Mouse (Mus musculus) fibroblast of lung, adult 2 months (primary cell): ENCODE data around the gene Ssbp4.
A peak's percentile ranks its signal among the peaks of the same experiment; 100 is the strongest.

Source experiments
- DNase-seq: peaks from one replicate; pipeline ENCODE4 v3.0.0-alpha.2; 2011; ENCODE audit warnings: low read depth

The Ssbp4 gene

DNA sequence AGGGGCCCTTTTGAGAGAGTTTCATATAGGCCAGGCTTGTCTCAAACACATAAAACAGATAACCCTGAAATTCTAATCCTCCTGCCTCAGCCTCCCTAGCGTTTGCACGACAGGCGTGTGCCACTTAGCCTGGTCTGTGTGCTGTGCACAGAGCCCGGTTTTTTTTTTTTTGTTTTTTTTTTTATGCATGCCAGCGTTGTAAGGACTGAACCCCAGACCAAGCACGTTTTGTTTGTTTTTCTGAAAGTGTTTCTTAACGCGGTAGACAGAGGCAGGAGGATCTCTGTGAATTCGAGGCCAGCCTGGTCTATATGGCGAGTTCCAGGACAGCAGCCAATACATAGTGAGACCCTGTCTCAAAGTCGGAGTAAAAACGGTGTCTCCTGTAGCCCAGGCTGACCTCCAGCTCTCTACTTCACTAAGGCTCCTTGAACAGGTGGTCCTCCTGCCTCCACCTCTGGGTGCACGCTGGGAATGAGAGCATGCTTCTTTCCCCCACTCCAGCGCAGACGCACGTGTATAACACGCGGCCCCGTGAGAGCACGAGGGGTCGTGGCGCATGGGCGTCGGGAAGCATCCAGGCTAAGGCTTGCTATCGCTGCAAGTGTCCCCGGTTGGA lies at the start of gene Ssbp4:
TSS of gene Ssbp4 (minus strand) at position 124 of the 619 bp plus-strand sequence.
- DNase-seq: no peak

DNA sequence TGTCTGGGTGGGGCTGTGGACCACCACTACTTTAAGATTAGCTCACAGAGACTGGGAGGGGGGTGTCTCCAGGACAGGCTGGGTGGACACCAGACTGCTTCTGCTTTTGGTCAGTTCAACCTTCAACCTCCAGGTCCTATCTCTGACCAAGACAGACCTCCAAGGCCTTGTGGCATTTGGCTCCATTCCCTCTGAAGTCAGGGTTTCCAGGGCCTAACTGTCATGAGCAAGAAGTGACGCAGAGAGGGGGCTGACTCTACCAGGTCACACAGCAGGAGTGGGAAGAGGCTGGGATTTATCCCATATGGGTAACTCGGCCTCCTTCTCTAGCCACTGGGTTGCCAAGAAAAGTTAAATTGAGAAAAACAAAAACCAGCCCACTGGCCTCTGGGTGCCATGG lies 49.1 kb upstream of the Ssbp4 start:
- DNase-seq: no peak

DNA sequence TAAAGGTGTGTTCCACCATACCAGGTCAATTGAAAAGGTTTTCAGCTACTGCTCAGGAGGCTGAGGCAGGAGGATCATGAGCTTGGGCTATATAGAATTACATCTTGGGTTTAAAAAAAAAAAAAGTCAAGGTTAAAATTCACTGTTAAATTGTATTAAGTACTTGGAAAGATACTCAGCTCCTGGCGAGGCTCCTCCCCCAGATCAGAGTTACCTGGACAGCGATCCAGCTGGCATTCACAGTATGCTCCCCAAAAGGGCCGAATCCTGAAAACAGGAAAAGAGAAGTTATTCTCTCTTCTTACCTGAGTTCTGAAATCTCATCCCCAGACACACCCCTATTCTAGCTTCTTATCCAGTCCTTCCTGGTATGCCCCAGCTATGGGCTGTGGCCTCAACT lies 48.5 kb upstream of the Ssbp4 start:
- DNase-seq: no peak

DNA sequence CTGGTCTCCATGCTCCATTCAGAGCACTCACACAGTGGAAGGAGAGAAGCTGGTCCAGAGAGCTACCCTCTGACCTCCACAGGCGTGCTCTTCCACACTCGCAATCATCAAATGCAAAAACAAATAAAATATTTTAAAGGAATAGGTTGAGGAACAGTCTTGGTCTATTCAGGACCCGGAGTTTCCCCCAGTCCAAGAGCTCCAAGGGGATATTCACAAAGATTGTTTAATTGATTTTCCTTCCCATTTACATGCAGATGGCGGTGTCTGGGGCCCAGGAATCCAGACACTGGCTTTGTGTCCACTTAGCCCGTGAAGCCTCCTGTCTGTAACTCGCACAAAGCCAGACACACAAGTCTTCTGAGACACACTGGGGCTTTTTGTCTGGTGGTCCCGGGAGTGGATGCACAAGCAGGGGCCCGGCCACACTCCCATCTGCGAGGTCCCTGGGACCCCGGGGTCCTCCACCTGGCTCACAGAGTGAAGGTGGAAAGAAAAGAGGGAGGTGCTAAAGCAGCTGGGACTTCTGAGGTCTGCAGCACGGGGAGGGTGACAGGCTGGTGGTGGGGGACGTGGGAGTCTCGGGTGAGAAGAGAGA lies 47.6 kb upstream of the Ssbp4 start:
- DNase-seq: no peak

DNA sequence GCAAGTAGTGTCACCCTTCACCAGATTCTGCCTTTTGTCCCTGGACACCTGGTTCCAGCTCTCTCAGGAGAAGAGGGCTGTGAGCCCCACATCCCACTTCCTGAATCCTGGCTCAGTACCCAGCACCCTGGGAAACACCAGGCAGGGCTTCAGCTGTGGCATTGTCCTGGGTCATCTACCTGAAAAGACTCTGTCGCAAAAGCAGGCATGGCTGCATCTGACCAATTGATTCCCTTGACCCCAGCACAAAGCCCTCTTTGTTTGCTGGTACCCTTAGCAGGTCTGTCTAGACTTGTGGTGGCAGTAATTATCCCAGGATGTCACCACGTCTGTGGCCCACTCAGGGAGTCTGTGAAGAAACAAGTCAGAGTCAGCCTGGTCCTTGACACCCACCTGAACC lies 46.8 kb upstream of the Ssbp4 start:
- DNase-seq: no peak

DNA sequence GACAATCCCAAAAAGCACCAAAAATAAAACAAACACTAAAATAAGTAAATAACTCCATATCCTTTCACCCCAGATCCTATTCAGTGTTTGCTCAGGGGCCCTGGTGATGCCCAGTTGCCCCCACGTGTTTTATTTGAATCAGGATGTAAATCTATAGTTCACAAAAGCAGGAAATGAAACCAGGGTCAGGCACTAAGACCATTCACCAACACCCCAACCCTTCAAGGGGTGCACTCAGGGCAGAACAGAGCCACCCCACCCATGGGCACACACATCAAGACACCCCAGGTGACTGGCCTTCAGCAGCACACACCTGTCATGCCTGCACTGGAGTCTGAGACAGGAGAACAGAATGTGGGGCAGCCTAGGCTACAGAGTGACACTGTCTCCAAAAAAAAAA lies 45.4 kb upstream of the Ssbp4 start:
- no peak for DNase-seq

DNA sequence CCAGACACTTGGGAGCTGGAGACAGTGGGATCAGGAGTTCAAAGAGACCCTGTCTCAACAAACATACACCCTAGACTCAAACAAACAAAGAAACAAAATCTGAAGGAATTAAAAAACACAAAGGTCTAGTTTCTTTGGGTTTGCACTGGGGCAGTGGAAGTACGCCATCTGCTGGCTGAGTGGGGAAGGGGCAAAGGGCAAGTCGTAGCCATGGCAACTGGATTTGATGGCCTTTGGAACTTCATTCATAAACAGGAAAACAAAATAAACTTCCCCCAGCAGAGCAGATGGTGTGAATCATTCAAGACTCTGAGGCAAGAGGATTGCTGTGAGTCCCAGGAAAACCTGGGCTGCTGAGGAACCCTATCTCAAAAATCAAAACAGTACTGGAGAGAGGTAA lies 44.6 kb upstream of the Ssbp4 start:
- DNase-seq: peak; percentile 44

DNA sequence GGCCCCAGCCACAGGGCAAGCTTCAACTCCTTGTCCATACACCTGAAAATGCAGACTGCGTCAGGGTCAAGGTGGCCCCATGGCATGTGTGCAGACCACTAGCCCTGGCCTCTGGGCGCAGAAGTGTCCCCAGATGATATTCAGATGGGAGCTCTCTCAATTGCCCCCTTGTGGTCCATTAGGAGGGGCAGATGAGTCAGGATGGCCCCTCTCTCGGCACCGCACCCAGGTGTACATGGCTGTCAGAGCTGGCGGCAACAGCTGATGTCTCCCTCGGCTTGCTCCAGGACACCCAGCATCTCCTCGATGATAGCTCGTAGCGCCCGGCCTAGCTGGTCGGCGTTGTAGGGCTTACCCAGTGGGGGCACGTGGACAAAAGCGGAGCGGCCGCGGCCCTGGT lies 41.7 kb upstream of the Ssbp4 start:
- DNase-seq: no peak

DNA sequence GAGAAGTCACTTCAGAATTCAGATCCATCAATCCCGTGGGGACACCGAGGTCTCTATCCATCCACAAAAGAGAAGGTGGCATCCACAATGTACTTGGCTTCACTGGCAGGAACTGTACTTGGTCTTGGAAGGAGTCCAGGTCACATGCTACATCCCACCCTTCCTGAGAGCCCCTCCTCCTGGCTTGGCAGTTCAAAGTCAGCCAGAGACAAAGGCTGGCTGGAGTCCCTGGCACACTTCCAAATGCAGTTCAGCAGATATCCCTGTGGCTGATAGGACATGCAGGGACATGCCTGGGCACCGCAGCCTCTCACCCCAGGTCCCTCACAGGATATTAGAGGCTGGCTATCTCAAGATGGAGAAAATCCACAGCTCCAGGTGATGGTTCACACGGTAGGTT lies 40.7 kb upstream of the Ssbp4 start:
- DNase-seq: peak; percentile 50

DNA sequence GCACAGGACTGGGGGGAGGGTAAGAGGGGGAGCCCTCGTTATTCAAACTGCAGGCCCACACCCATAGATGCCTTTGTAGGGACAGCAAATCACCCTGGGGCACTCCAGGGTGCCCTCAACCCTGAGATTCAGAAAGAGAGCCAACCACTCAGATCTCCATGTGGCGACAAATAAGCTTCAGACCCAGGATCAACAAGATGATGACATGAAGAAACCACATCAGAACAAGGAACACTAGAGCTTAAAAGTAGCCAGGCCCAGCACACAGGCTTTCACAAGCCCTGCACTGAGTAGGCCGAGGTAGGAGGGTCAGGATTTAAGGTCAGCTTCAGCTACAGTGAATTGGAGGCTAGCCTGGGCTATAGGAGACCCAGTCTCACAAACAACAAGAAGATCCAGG lies 40.2 kb upstream of the Ssbp4 start:
- DNase-seq: no peak

DNA sequence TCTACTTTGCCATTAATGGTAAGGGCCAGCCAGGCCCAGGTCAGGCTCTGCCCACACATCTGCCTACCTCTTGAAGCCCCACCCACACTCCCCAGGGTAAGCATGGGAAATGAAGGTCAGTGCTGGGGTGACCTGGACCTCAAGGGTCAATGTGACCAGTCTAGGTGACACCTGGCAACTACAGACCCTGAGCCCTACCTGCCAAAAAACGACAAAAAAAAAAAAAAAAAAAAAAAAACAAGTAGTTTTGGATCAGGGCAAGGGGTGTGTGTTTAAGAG lies 39.4 kb upstream of the Ssbp4 start:
- DNase-seq: no peak

DNA sequence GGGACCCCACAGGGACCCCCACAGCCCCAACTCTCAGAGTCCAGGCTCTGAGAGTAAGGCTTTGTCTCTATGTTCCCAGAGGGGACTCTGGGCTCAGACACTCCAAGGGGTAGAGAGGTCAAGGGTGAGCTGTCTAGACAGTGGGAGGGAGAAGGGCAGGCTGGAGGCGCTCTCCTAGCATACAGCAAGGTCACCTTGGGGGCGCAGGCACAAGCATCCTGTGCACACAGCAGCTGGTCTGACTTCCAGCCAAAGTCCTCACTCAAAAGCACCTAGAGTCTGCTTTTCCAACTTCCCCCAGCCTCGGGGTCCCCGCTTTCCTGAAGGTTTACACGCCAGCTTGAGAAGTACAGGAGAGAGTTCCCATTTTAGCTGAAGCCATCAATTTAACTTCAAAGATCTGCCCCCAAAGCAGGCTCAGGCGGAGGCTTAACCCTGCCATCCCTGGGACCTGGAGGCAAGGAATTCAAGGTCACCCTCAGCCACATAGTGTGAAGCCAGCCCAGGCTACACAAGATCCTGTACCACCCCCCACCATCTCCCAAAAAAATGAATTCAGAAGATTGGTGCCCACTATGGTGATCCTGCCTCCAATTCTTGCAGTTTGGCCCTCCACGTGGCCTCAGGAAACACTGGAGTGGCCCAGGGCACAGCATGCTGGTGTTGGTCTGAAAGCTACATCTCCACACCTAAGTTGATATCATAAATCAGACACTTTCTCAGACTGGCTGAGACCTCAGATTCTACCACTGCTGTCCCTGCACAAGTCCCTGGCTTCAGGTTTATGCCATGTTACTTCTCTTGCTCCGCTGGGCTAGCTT lies 38.9 kb upstream of the Ssbp4 start:
- no peak for DNase-seq

DNA sequence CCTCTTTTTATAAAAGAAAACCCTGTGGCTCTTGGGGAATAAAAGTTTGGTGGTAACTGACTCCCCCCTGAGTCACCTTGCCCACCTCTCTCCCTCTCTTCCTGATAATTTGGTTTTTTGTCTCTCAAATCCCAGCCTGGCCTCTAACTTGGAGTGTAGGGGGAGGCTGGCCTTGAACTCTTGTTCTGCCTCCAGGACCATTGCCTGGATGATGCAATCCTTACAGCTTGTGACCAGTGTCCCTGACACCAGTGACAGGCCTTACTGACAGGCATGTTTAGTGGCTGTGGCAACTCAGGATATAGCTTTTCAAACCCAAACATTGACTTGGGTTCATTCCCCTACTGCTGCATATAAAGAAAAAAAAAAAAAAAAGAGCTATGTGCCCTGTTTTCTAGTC lies 38.1 kb upstream of the Ssbp4 start:
- DNase-seq: no peak

DNA sequence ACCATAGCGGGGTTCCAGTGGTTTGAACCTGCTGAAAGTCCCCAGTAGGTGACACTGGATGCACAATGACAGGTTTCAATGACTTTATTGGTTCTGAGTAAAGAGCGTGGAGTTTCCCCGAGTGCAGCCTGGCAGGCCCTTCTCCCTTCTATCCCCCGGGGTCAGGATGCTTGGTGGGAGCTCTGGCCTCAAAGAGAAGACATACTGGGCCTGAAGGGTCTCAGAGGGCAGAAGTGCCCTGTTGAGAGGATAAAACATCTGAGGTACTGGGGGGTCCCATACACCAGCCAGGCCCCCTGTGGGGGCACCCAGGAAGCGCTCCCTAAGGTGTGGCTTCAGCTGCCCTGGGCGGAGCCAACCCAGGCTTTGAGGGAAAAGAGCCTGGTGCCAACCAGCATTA lies 37.7 kb upstream of the Ssbp4 start:
- no peak for DNase-seq

DNA sequence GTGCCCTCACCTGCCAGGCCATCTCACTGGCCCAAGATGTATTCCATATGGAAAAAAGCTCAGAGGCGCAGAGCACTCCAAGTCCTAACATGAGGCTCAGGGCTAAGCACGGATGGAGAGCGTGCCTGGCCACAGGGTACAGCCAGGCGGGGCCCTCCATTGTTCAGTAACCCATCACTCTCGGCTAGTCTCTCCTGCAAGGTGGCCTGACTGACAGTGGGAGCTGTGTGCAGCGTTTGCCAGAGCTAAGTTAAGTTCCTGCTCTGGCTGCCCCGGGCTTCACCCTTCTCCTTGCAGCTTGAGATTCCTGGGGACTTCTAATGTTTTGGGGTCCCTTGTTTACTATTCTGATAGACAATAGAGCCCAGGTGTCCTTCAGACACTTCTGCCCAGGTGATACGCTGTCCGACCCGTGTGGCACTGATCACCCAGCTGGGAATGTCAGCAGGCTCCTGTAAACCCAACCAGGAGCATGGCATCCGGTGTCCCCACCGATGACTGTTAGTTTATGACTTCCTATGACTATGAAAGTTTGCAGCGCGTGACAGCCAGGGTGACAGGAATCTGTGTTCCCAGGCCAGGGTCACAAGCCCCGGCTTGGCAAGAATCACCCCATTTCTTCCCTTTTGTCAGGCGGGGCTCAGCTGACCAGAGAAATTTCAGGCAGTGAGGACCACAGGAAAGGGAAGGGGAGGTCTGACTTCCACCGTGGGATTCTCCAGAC lies 37.0 kb upstream of the Ssbp4 start:
- DNase-seq: no peak

DNA sequence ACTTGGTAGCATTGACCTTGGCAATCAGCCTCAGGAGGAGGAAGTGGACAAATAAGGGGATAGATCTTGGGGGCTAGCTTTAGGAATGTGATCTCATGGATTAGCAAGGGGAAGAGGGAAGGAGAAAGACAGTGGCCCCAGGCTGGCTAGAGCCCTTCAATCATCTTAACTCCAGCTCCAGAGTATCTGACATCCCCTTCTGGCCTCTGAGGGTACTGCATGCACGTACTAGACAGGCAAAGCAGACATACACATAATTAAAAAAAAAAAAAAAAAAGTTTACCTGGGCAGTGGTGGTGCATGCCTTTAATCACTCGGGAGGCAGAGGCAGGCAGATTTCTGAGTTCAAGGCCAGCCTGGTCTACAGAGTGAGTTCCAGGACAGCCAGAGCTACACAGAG lies 35.4 kb upstream of the Ssbp4 start:
- DNase-seq: no peak

DNA sequence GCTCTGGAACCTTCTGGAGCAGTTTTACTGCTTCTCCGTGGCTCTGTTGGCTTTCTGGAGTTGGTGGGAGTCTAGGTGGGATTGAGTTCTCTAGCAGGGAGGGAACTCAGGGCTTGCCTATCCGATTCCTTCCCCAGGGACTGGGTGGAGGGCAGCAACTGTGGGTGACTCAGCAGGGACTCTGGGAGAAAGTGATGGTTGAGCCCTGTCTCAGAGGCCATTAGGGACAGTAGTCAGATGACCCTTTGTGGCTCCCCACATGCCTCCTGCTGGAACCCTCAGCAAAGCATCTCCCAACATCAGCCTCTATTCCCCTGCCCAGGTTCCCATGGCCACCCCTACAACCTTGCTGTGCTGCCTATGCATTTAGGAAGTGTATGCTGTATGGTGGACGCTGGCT lies 34.3 kb upstream of the Ssbp4 start:
- DNase-seq: no peak

DNA sequence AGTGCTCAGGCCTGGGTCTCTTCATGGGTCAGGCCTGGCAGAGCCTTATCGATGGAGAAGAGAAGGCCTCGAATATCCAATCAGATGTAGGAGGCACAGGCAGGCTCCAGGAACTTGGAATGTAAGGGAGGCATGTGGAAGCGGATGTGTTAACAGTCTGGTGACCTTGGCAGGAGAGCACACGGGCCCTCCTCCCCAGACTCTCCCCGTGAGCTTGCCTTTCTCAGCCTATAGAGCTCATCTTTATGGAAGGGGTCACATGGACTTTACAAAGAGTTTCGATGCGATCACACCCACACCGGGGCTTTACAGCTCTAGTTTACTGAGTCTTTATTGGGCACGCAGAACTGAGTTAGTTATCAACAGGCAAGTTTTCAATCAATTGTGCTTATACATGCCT lies 30.1 kb upstream of the Ssbp4 start:
- DNase-seq: no peak

DNA sequence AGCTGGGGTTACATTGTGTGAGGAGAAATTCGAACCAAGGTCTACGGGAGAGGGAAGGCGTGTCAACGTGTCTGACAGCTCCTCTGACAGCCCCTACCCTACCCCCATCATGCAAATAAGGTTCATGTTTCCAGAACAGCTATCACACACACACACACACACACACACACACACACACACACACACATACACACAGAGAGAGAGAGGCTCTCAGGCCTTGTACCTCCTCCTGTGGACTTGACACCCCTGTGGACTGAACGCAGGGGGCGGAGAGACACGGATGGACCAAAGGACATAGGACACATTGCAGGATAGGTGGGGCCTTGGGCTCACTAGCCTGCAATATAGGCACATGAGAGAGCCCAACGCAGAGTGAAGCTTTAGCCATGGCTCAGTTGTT lies 28.2 kb upstream of the Ssbp4 start:
- no peak for DNase-seq

DNA sequence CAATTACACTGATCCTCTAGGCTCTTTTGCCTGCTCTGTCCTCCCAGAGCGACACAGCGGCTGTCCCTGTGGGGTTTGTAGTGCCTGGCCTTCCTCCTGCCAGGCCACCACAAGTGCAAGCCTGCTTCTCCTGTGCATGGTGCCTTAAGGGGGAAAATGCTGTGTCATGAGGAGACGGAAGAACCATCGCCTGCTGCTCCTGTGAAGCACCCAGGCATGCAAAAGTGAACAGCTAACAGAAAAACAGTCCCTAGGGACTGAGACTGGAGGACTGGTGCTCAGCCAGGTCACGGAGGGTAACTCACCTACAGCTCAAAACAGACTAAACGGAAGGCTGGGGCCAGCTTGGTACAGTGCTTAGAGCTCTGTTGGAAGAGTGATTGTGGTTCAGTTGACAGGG lies 26.9 kb upstream of the Ssbp4 start:
- no peak for DNase-seq

DNA sequence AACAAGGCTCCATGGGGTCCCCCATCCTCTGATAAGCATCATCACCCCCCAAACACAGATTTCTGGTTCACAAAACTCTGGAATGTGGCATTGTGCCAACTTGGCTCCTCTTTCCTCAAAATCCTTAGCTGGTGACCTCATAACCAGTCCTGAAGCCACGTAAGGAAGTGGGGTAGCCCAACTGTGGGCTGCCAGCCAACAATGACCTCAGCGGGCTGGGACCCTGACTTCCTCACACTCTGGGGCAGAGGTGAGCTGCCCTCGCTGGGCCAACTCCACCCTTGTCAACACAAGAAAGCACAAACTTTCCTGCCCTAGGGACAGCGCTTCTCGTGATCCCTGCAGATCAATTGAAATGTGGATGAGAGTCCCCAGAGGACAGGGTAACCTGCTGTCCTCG lies 25.4 kb upstream of the Ssbp4 start:
- DNase-seq: no peak

DNA sequence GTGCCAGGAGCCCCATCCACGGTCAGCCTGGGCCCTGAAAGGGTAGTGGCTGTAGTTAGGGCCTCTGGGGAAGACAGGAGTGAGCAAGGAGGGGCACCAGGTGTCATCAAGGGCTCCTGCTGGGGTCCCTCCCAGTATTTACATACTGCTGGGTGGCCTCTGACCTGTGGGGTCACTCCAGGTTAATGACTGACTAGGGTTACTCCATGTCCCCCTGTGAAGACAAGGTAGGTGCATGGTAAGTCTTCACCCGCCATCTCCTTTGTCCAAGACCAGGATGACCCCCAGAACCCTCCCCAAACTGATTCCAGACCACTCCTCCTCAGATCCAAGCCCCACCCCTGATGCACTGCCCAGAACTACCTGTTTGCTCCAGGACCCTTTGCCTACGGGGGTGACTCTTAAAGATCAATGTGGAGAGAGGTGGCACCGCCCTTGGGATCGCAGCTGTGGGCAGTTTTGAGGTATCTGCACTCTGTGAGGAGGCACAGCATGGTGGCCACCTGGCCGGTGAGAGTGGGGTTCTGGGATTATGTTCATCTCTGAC lies 23.7 kb upstream of the Ssbp4 start, which contains the start of gene Gdf15:
TSS of gene Gdf15 (minus strand) at position 111 of the 547 bp plus-strand sequence.
- DNase-seq: no peak

DNA sequence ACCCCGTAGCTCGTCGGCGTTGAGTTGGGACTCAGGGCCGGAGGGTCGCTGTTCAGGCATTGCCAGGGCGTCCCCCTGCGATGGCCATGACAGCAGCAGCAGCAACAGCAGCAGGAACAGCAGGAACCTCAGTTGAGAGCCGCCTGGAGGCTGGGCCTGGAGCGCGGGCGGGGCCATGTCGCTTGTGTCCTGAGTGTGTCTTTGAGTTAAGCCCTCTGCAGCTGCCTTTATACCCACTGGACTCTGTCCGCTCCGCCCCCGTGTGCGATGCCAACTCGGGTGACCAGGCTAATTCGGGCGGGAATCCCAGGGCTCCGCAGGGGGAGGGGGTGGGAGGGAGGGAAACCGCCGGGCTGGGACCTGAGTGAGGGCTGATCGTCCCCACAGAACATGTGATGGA lies 22.8 kb upstream of the Ssbp4 start:
- no peak for DNase-seq
